Mouse (Mus musculus) brain, adult 2 months (tissue): ENCODE measurements around the gene Osbpl8.
"Not testable (repeated sequence)": the region's sequence is repeated elsewhere in the genome, so short reads cannot be mapped to it uniquely, and the experiment has no call there.

Source experiments
- DNase-seq: peaks from one replicate; pipeline ENCODE4 v3.0.0; 2011; ENCODE audit warnings: low read depth, low spot score

The Osbpl8 gene

GRCm38 (mm10) chr10:111164304-111165218, at the start of gene Osbpl8:
Osbpl8 (plus strand) TSS chr10:111164752.
- peak; percentile 97 for DNase-seq

- no peak for DNase-seq
Measured at GRCm38 (mm10) chr10:111117198-111117845, 47.2 kb upstream of the Osbpl8 start.

- no peak for DNase-seq
Measured at GRCm38 (mm10) chr10:111118292-111118691, 46.3 kb upstream of the Osbpl8 start.

GRCm38 (mm10) chr10:111118991-111119650, 45.4 kb upstream of the Osbpl8 start:
- no peak for DNase-seq

- DNase-seq = no peak
Measured at GRCm38 (mm10) chr10:111119756-111120155, 44.8 kb upstream of the Osbpl8 start.

- no peak for DNase-seq
Measured at GRCm38 (mm10) chr10:111122864-111123398, 41.6 kb upstream of the Osbpl8 start.

GRCm38 (mm10) chr10:111124175-111124574, 40.4 kb upstream of the Osbpl8 start:
- no peak for DNase-seq

- no peak for DNase-seq
Measured at GRCm38 (mm10) chr10:111124767-111125315, 39.7 kb upstream of the Osbpl8 start.

GRCm38 (mm10) chr10:111127388-111127787, 37.2 kb upstream of the Osbpl8 start:
- DNase-seq = no peak

- no peak for DNase-seq
Measured at GRCm38 (mm10) chr10:111128493-111128892, 36.1 kb upstream of the Osbpl8 start.

GRCm38 (mm10) chr10:111129867-111130620, 34.5 kb upstream of the Osbpl8 start:
- DNase-seq = peak; percentile 39

- DNase-seq = no peak
Measured at GRCm38 (mm10) chr10:111130872-111131271, 33.7 kb upstream of the Osbpl8 start.

- no peak for DNase-seq
Measured at GRCm38 (mm10) chr10:111133271-111133670, 31.3 kb upstream of the Osbpl8 start.

GRCm38 (mm10) chr10:111133936-111134335, 30.6 kb upstream of the Osbpl8 start:
- no peak for DNase-seq

GRCm38 (mm10) chr10:111134412-111134957, 30.1 kb upstream of the Osbpl8 start:
- DNase-seq = peak; percentile 74

GRCm38 (mm10) chr10:111136306-111136705, 28.2 kb upstream of the Osbpl8 start:
- DNase-seq = not testable (repeated sequence)

GRCm38 (mm10) chr10:111137905-111138304, 26.6 kb upstream of the Osbpl8 start:
- no peak for DNase-seq

- no peak for DNase-seq
Measured at GRCm38 (mm10) chr10:111139170-111139569, 25.4 kb upstream of the Osbpl8 start.

- DNase-seq = no peak
Measured at GRCm38 (mm10) chr10:111139881-111140280, 24.7 kb upstream of the Osbpl8 start.

GRCm38 (mm10) chr10:111144371-111144959, 20.1 kb upstream of the Osbpl8 start:
- DNase-seq = peak; percentile 68
